In genomic region chr16:18289067-18289588, GRCm38 (mm10) we compare ENCODE assay signal across 8 mouse cellular contexts. TPM values are rescaled to one million over a fixed set of nuclear protein-coding genes. Genes with fewer than 3 reads are reported as not detected.
DNase-seq lines count a peak whose midpoint lies in the region; ATAC-seq and TF ChIP-seq lines count a peak whose summit lies in the region.

Gene Dgcr8 (minus strand): TSS chr16:18289246.

- peak; percentile 98 for ATAC-seq in Patski
- ATAC-seq in hindbrain, embryonic 13.5 days (ENCODE audit: low FRiP score), result peak; percentile 100

- DNase-seq in Patski (ENCODE audit: low read depth, low spot score), result peak; percentile 68
- DNase-seq in cerebellum, postnatal 14 days, result peak; percentile 97 to 99
- DNase-seq in frontal cortex, postnatal 14 days (ENCODE audit: low spot score in 2 of 2), result peak; percentile 96 to 98
- peak; percentile 88 to 97 for DNase-seq in layer of hippocampus, postnatal 25 days (ENCODE audit: extremely low spot score in 1 of 2, low spot score in 1 of 2)
- peak; percentile 98 for DNase-seq in lung, postnatal 25 days (ENCODE audit: low spot score)
- DNase-seq in retina, embryonic 14.5 days (ENCODE audit: low spot score), result peak; percentile 99
- DNase-seq in thymus, postnatal 4 days, result peak; percentile 98

- H3K4me2 ChIP-seq in hindbrain, embryonic 13.5 days, result peak within 1 kb of the TSS; percentile 95

- H3K27me3 ChIP-seq in Patski, result no peaks in the 10 kb centered on the region
- no peaks in the 10 kb centered on the region for H3K27me3 ChIP-seq in hindbrain, embryonic 13.5 days

- peaks cover 13% of the 10 kb centered on the region for H3K36me3 ChIP-seq in hindbrain, embryonic 13.5 days

- H3K9ac ChIP-seq in hindbrain, embryonic 13.5 days, result peak within 1 kb of the TSS; percentile 98

- no peaks in the 10 kb centered on the region for H3K9me3 ChIP-seq in hindbrain, embryonic 13.5 days

- H3K27ac ChIP-seq in hindbrain, embryonic 13.5 days, result peak within 1 kb of the TSS; percentile 90

- CTCF ChIA-PET in Patski (lab: Charles Lee), result no interaction called here

- TF ChIP-seq CTCF in Patski (IDR thresholded peaks at IDR 0.05), result no peak

- peak within 1 kb of the TSS; percentile 97 for H3K4me3 ChIP-seq in hindbrain, embryonic 13.5 days

- under 1% methylated on average over 60 of the region's 71 CpGs for WGBS in hindbrain, embryonic 13.5 days

- in situ Hi-C loops in Patski (cut with MboI; ENCODE audit: low pct_unique_long_range_greater_than_20kb), result no loop called here

- POLR2A ChIA-PET in Patski (lab: Charles Lee), result no interaction called here

- peaks cover 36% of the 10 kb centered on the region for H3K4me1 ChIP-seq in hindbrain, embryonic 13.5 days (replicated peaks)

RNA-seq across cellular contexts. Expression of gene Dgcr8, which starts in this region (rescaled TPM):
- 24.2 TPM for polyA plus RNA-seq in Patski (2021)
- 34.8 and 37.4 TPM in 2 replicates for polyA plus RNA-seq in hindbrain, embryonic 13.5 days (2015; fragmentation: Nextera tagmentation; extraction: Ambion mirVana)
- 10 to 100 TPM; 38.6 to 40.3 TPM for total RNA-seq in layer of hippocampus, postnatal 25 days (2021)

Comparison
In these comparisons a context has a peak if more than half of its experiments do, and no peak if none do; other contexts are left out.
1. Peak in every context shown above with its lines: DNase-seq, ATAC-seq, H3K4me3 ChIP-seq and H3K27ac ChIP-seq.